In the genomic region with DNA sequence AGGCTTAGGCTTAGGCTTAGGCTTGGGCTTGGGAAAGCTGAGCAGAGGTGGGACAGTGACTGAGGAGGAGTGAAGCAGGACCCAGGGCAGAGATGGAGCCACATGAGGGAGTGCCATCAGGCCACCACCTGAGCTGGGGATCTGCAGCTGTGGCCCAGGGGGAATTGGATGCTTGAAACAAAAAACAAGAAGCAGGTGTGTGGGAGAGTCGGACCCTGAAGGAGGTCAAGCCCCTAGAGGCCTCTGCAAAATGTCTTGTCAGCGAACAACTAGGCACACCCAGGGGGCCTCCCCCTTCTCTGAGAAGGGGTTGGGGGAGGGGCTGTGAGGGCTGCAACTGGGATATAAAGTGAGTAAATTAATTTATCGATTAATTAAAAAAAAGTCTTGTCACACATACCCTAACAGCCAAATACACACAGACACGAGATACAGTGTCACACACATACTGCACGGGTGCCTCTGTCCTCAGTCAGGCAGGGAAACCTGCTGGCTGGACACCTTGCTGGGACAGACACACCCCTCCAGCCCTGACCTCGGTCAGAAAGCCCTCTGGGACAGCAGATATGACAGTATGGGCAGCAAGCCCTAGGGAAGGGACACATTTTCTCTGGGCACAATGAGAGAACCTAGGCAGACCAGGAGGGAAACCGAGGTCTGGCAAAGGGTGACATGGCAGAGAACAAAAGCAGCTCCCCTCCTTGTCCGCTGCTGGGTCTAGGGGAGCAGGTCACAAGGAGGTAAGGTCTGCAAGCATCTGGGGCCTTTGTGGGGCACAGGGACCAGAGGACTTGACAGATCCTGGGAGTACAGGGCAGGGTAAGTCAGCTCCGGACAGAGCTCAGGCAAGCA, we compare ENCODE assay signal across 10 mouse cellular contexts. TPM values are rescaled to one million over a fixed set of nuclear protein-coding genes. Genes with fewer than 3 reads are reported as not detected.
DNase-seq lines count a peak whose midpoint lies in the region; ATAC-seq and TF ChIP-seq lines count a peak whose summit lies in the region.
"Had no signal": no experiment of that assay in that cellular context is flagged by ENCODE, and none has a peak within 500 bp of the region (broad histone marks: within the 10 kb centered on the region; RNA-seq: fewer than 3 reads in every experiment).

No protein-coding gene starts in this region.

- no peaks in the 10 kb centered on the region for H3K27me3 ChIP-seq in kidney, embryonic 14.5 days (ENCODE audit: control insufficient read depth, insufficient read depth, low read length)
- H3K27me3 ChIP-seq in E14TG2a.4 (ENCODE audit: insufficient read depth, low read length), result peaks cover 64% of the 10 kb centered on the region
- H3K27me3 ChIP-seq in embryonic facial prominence, embryonic 14.5 days (replicated peaks; ENCODE audit: control insufficient read depth, insufficient read depth, low read length), result no peaks in the 10 kb centered on the region
- no peaks in the 10 kb centered on the region; the same call in 1 of the 2 replicates for H3K27me3 ChIP-seq in liver, embryonic 14.5 days (ENCODE audit: control insufficient read depth, insufficient read depth, low read length)

- H3K4me1 ChIP-seq in kidney, embryonic 14.5 days (ENCODE audit: control insufficient read depth, insufficient read depth, low read length), result peaks cover 31% of the 10 kb centered on the region
- H3K4me1 ChIP-seq in E14TG2a.4 (replicated peaks; ENCODE audit: low read depth, low read length), result peaks cover 26% of the 10 kb centered on the region
- H3K4me1 ChIP-seq in embryonic facial prominence, embryonic 14.5 days (ENCODE audit: control insufficient read depth, insufficient read depth, low read length), result peaks cover 25% of the 10 kb centered on the region
- H3K4me1 ChIP-seq in liver, embryonic 14.5 days (replicated peaks; ENCODE audit: control insufficient read depth in 2 of 2, insufficient read depth in 2 of 2, low read length in 1 of 2), result peaks cover 47 to 53% of the 10 kb centered on the region in 2 experiments

- peak overlapping the region; percentile 80; the same call in 1 of the 2 replicates for H3K27ac ChIP-seq in kidney, embryonic 14.5 days (ENCODE audit: low read depth, low read length)
- peak overlapping the region; percentile 88; the same call in 1 of the 2 replicates for H3K27ac ChIP-seq in embryonic facial prominence, embryonic 14.5 days (replicated peaks; ENCODE audit: low read depth, low read length)
- H3K27ac ChIP-seq in liver, embryonic 14.5 days, result no peak overlapping the region

- WGBS in kidney, embryonic 14.5 days, result 40% methylated on average over 9 of the region's 9 CpGs
- 43% methylated on average over 9 of the region's 9 CpGs for WGBS in embryonic facial prominence, embryonic 14.5 days
- WGBS in liver, embryonic 14.5 days (ENCODE audit: insufficient replicate concordance), result 59% methylated on average over 9 of the region's 9 CpGs

- no peaks in the 10 kb centered on the region; the same call in 1 of the 2 replicates for H3K36me3 ChIP-seq in kidney, embryonic 14.5 days (ENCODE audit: control insufficient read depth, insufficient read depth, low read length)
- H3K36me3 ChIP-seq in E14TG2a.4 (ENCODE audit: insufficient read depth, low read length), result no peaks in the 10 kb centered on the region
- H3K36me3 ChIP-seq in embryonic facial prominence, embryonic 14.5 days (ENCODE audit: control insufficient read depth, insufficient read depth, low read length), result no peaks in the 10 kb centered on the region
- H3K36me3 ChIP-seq in liver, embryonic 14.5 days (replicated peaks; ENCODE audit: control insufficient read depth, insufficient read depth, low read depth), result no peaks in the 10 kb centered on the region

- DNase-seq in kidney, adult 11 months, result no peak
- no peak for DNase-seq in embryonic facial prominence, embryonic 14.5 days (ENCODE audit: low spot score)
- no peak for DNase-seq in liver, embryonic 14.5 days (ENCODE audit: low read depth in 3 of 3, low spot score in 3 of 3)
- DNase-seq in embryo, embryonic 10.5 days (ENCODE audit: low spot score), result no peak
- no peak for DNase-seq in cerebellum, postnatal 4 days (ENCODE audit: low spot score in 2 of 2)

- H3K9ac ChIP-seq in kidney, embryonic 14.5 days (ENCODE audit: low read depth, low read length), result no peak overlapping the region
- peak overlapping the region; percentile 89 for H3K9ac ChIP-seq in embryonic facial prominence, embryonic 14.5 days (ENCODE audit: low read depth, low read length)
- peak overlapping the region; percentile 14; the same call in 1 of the 2 replicates for H3K9ac ChIP-seq in liver, embryonic 14.5 days (replicated peaks)

- H3K4me3 ChIP-seq in kidney, embryonic 14.5 days (ENCODE audit: low read length), result no peak overlapping the region; the same call in 1 of the 2 replicates
- H3K4me3 ChIP-seq in E14TG2a.4 (replicated peaks; ENCODE audit: low read length), result peak overlapping the region; percentile 73; the same call in 1 of the 2 replicates
- peak overlapping the region; percentile 74 for H3K4me3 ChIP-seq in embryonic facial prominence, embryonic 14.5 days (ENCODE audit: low read depth, low read length)
- H3K4me3 ChIP-seq in liver, embryonic 14.5 days (ENCODE audit: insufficient read depth in 1 of 2, low read depth in 2 of 2, low read length in 2 of 2), result no peak overlapping the region

- no peaks in the 10 kb centered on the region for H3K9me3 ChIP-seq in kidney, embryonic 14.5 days (ENCODE audit: control insufficient read depth, low read length)
- H3K9me3 ChIP-seq in E14TG2a.4 (ENCODE audit: low read length), result no peaks in the 10 kb centered on the region
- H3K9me3 ChIP-seq in embryonic facial prominence, embryonic 14.5 days (ENCODE audit: control insufficient read depth, low read length), result no peaks in the 10 kb centered on the region
- no peaks in the 10 kb centered on the region for H3K9me3 ChIP-seq in liver, embryonic 14.5 days (ENCODE audit: control insufficient read depth, low read length)

- 0 out of 2 replicates have a peak, but pooled peaks have one; percentile 14 for ATAC-seq in kidney, embryonic 14.5 days (ENCODE audit: low FRiP score, low TSS enrichment)
- ATAC-seq in embryonic facial prominence, embryonic 14.5 days (ENCODE audit: low read depth), result no peak
- ATAC-seq in liver, embryonic 14.5 days (ENCODE audit: insufficient read depth), result no peak
- no peak for ATAC-seq in granulocyte monocyte progenitor cell, adult 5-6 weeks (replicated peaks; ENCODE audit: poor library complexity, severe bottlenecking)

- TF ChIP-seq EP300 in liver, embryonic 14.5 days (IDR thresholded peaks at IDR 0.05; ENCODE audit: low read depth), result no peak

- no peak for TF ChIP-seq CTCF in E14TG2a.4 (conservative IDR thresholded peaks at IDR 0.05; ENCODE audit: low read length)
- no peak for TF ChIP-seq CTCF in liver, embryonic 14.5 days (IDR thresholded peaks at IDR 0.05; ENCODE audit: low read depth)

- H3K4me2 ChIP-seq in kidney, embryonic 14.5 days (replicated peaks; ENCODE audit: low read depth, low read length), result peak overlapping the region; percentile 74
- peak overlapping the region; percentile 80 for H3K4me2 ChIP-seq in embryonic facial prominence, embryonic 14.5 days (ENCODE audit: low read depth, low read length)
- H3K4me2 ChIP-seq in liver, embryonic 14.5 days (ENCODE audit: low read depth), result peak overlapping the region; percentile 85; the same call in 1 of the 2 replicates

RNA-seq across cellular contexts. Expression of a gene that starts 0.9 kb away (rescaled TPM):
- polyA plus RNA-seq in kidney, embryonic 14.5 days (2014; fragmentation: Nextera tagmentation; extraction: Ambion mirVana), result 8.6 and 10.0 TPM in 2 replicates
- polyA plus RNA-seq in embryonic facial prominence, embryonic 14.5 days (2014; fragmentation: Nextera tagmentation; extraction: Ambion mirVana), result 9.2 and 10.9 TPM in 2 replicates
- 1.6 and 2.1 TPM in 2 replicates for polyA plus RNA-seq in liver, embryonic 14.5 days (2012; rRNA removed)
- polyA plus RNA-seq in liver, embryonic 14.5 days (2014; fragmentation: Nextera tagmentation; extraction: Ambion mirVana), result 0.71 and 0.76 TPM in 2 replicates
- not detected in 2 replicates for total RNA-seq in granulocyte monocyte progenitor cell, adult 5-6 weeks (2014; fragmentation: Nextera tagmentation)
- not detected in 2 replicates for total RNA-seq in granulocyte monocyte progenitor cell, adult 5-6 weeks (2017)

RNA-seq across cellular contexts. Expression of a gene that starts 7.1 kb away (rescaled TPM):
- not detected in 2 replicates for polyA plus RNA-seq in kidney, embryonic 14.5 days (2014; fragmentation: Nextera tagmentation; extraction: Ambion mirVana)
- not detected in 2 replicates for polyA plus RNA-seq in embryonic facial prominence, embryonic 14.5 days (2014; fragmentation: Nextera tagmentation; extraction: Ambion mirVana)
- polyA plus RNA-seq in liver, embryonic 14.5 days (2012; rRNA removed), result not detected in 2 replicates
- not detected in 2 replicates for polyA plus RNA-seq in liver, embryonic 14.5 days (2014; fragmentation: Nextera tagmentation; extraction: Ambion mirVana)
- total RNA-seq in granulocyte monocyte progenitor cell, adult 5-6 weeks (2014; fragmentation: Nextera tagmentation), result not detected in 2 replicates
- total RNA-seq in granulocyte monocyte progenitor cell, adult 5-6 weeks (2017), result not detected in 2 replicates
- total RNA-seq: left cerebral cortex, postnatal 36 days had no signal
- polyA plus RNA-seq: erythroblast, embryonic 14.5 days had no signal

RNA-seq across cellular contexts. Expression of a gene that starts 33.7 kb away (rescaled TPM):
- 99.3 and 101 TPM in 2 replicates for polyA plus RNA-seq in kidney, embryonic 14.5 days (2014; fragmentation: Nextera tagmentation; extraction: Ambion mirVana)
- 64.6 and 69.4 TPM in 2 replicates for polyA plus RNA-seq in embryonic facial prominence, embryonic 14.5 days (2014; fragmentation: Nextera tagmentation; extraction: Ambion mirVana)
- polyA plus RNA-seq in liver, embryonic 14.5 days (2012; rRNA removed), result 105 and 125 TPM in 2 replicates
- 129 and 153 TPM in 2 replicates for polyA plus RNA-seq in liver, embryonic 14.5 days (2014; fragmentation: Nextera tagmentation; extraction: Ambion mirVana)
- 66.9 and 115 TPM in 2 replicates for total RNA-seq in granulocyte monocyte progenitor cell, adult 5-6 weeks (2014; fragmentation: Nextera tagmentation)
- total RNA-seq in granulocyte monocyte progenitor cell, adult 5-6 weeks (2017), result 30.3 and 40.6 TPM in 2 replicates

RNA-seq across cellular contexts. Expression of a gene that starts 39.6 kb away (rescaled TPM):
- polyA plus RNA-seq in kidney, embryonic 14.5 days (2014; fragmentation: Nextera tagmentation; extraction: Ambion mirVana), result 0.27 and 0.47 TPM in 2 replicates
- 0.58 and 0.70 TPM in 2 replicates for polyA plus RNA-seq in embryonic facial prominence, embryonic 14.5 days (2014; fragmentation: Nextera tagmentation; extraction: Ambion mirVana)
- polyA plus RNA-seq in liver, embryonic 14.5 days (2012; rRNA removed), result 0.93 and 1.0 TPM in 2 replicates
- polyA plus RNA-seq in liver, embryonic 14.5 days (2014; fragmentation: Nextera tagmentation; extraction: Ambion mirVana), result 0.70 and 0.78 TPM in 2 replicates
- not detected in 2 replicates for total RNA-seq in granulocyte monocyte progenitor cell, adult 5-6 weeks (2014; fragmentation: Nextera tagmentation)
- total RNA-seq in granulocyte monocyte progenitor cell, adult 5-6 weeks (2017), result not detected in 2 replicates

RNA-seq across cellular contexts. Expression of a gene that starts 53.7 kb away (rescaled TPM):
- 6.9 and 8.0 TPM in 2 replicates for polyA plus RNA-seq in kidney, embryonic 14.5 days (2014; fragmentation: Nextera tagmentation; extraction: Ambion mirVana)
- 10.4 and 10.6 TPM in 2 replicates for polyA plus RNA-seq in embryonic facial prominence, embryonic 14.5 days (2014; fragmentation: Nextera tagmentation; extraction: Ambion mirVana)
- polyA plus RNA-seq in liver, embryonic 14.5 days (2012; rRNA removed), result 11.0 and 12.4 TPM in 2 replicates
- polyA plus RNA-seq in liver, embryonic 14.5 days (2014; fragmentation: Nextera tagmentation; extraction: Ambion mirVana), result 2.7 and 3.0 TPM in 2 replicates
- total RNA-seq in granulocyte monocyte progenitor cell, adult 5-6 weeks (2014; fragmentation: Nextera tagmentation), result 14.3 and 24.3 TPM in 2 replicates
- 16.1 and 18.6 TPM in 2 replicates for total RNA-seq in granulocyte monocyte progenitor cell, adult 5-6 weeks (2017)

Comparison
In these comparisons a context has a peak if more than half of its experiments do, and no peak if none do; other contexts are left out.
1. H3K4me3 ChIP-seq: peak in E14TG2a.4 (single experiment) and embryonic facial prominence, embryonic 14.5 days (single experiment); none in kidney, embryonic 14.5 days (single experiment) and liver, embryonic 14.5 days (0 of 2).
2. Peak in every context shown above with its lines, with median percentiles within 50 percentile points of each other: H3K4me2 ChIP-seq.